Comparison of ENCODE assay signal across 9 mouse cellular contexts in genomic region chr6:113644808-113645207, GRCm38 (mm10). TPM values are rescaled to one million over a fixed set of nuclear protein-coding genes. Genes with fewer than 3 reads are reported as not detected.
DNase-seq lines count a peak whose midpoint lies in the region; ATAC-seq lines count a peak whose summit lies in the region.
"Had no signal": no experiment of that assay in that cellular context is flagged by ENCODE, and none has a peak within 500 bp of the region (broad histone marks: within the 10 kb centered on the region; RNA-seq: fewer than 3 reads in every experiment).

No protein-coding gene starts in this region.

- no peaks in the 10 kb centered on the region for H3K27me3 ChIP-seq in heart, embryonic 15.5 days
- no peaks in the 10 kb centered on the region for H3K27me3 ChIP-seq in midbrain, embryonic 10.5 days (ENCODE audit: low read depth, poor library complexity, severe bottlenecking)
- H3K27me3 ChIP-seq: embryonic facial prominence, embryonic 12.5 days had no signal

- H3K4me3 ChIP-seq in heart, embryonic 15.5 days: no peak overlapping the region
- H3K4me3 ChIP-seq in midbrain, embryonic 10.5 days: no peak overlapping the region
- H3K4me3 ChIP-seq: embryonic facial prominence, embryonic 12.5 days had no signal

- no peak overlapping the region for H3K9ac ChIP-seq in heart, embryonic 15.5 days
- H3K9ac ChIP-seq: embryonic facial prominence, embryonic 12.5 days had no signal

- 63% methylated on average over 8 of the region's 8 CpGs for WGBS in heart, embryonic 15.5 days
- WGBS in midbrain, embryonic 10.5 days: 86% methylated on average over 8 of the region's 8 CpGs

- ATAC-seq in CD4-positive, CD25-positive, alpha-beta regulatory T cell, adult 4 months: peak; percentile 65
- ATAC-seq in heart, embryonic 15.5 days (replicated peaks; ENCODE audit: insufficient number of reproducible peaks, insufficient read depth, low FRiP score, low read depth): no peak; the same call in 1 of the 2 replicates

- H3K4me1 ChIP-seq in heart, embryonic 15.5 days (replicated peaks): no peaks in the 10 kb centered on the region
- H3K4me1 ChIP-seq in midbrain, embryonic 10.5 days: peaks cover 8% of the 10 kb centered on the region; the same call in 1 of the 2 replicates
- H3K4me1 ChIP-seq: embryonic facial prominence, embryonic 12.5 days had no signal

- H3K4me2 ChIP-seq in heart, embryonic 15.5 days: no peak overlapping the region
- H3K4me2 ChIP-seq: embryonic facial prominence, embryonic 12.5 days had no signal

- peak overlapping the region; percentile 51 for H3K27ac ChIP-seq in heart, embryonic 15.5 days
- H3K27ac ChIP-seq in midbrain, embryonic 10.5 days (replicated peaks): no peak overlapping the region
- H3K27ac ChIP-seq: embryonic facial prominence, embryonic 12.5 days had no signal

- H3K36me3 ChIP-seq in heart, embryonic 15.5 days: no peaks in the 10 kb centered on the region
- H3K36me3 ChIP-seq in midbrain, embryonic 10.5 days: no peaks in the 10 kb centered on the region
- H3K36me3 ChIP-seq: embryonic facial prominence, embryonic 12.5 days had no signal

- no peaks in the 10 kb centered on the region for H3K9me3 ChIP-seq in heart, embryonic 15.5 days (replicated peaks)
- H3K9me3 ChIP-seq in midbrain, embryonic 10.5 days (replicated peaks): no peaks in the 10 kb centered on the region
- H3K9me3 ChIP-seq: embryonic facial prominence, embryonic 12.5 days had no signal

- DNase-seq in embryo, embryonic 10.5 days (ENCODE audit: low spot score): peak; percentile 8
- no peak for DNase-seq in embryo, embryonic 10 days (ENCODE audit: low spot score)
- DNase-seq in lung, adult 18-20 months: peak; percentile 77 to 83
- DNase-seq in midbrain, embryonic 10.5 days (ENCODE audit: low spot score): no peak
- no peak for DNase-seq in c-Kit-positive CD71-positive TER-119-positive erythroid progenitor cells, embryonic 14.5 days (ENCODE audit: low spot score)
- no peak for DNase-seq in cerebellum, adult 11-12 months

RNA-seq across cellular contexts. Expression of gene Irak2, which starts 6.5 kb away (rescaled TPM):
- 10 to 100 TPM; 27.3 to 40.1 TPM for polyA plus RNA-seq in CD4-positive, CD25-positive, alpha-beta regulatory T cell, adult 4 months (2017; shearing (Covaris generic))
- 4.7 and 5.6 TPM in 2 replicates for polyA plus RNA-seq in heart, embryonic 15.5 days (2015; fragmentation: Nextera tagmentation; extraction: Ambion mirVana)
- 2.6 and 3.0 TPM in 2 replicates for polyA plus RNA-seq in midbrain, embryonic 10.5 days (2016; fragmentation: Nextera tagmentation; extraction: Ambion mirVana)

RNA-seq across cellular contexts. Expression of gene Vhl, which starts 21.0 kb away (rescaled TPM):
- 10 to 100 TPM; 10.4 to 17.3 TPM for polyA plus RNA-seq in CD4-positive, CD25-positive, alpha-beta regulatory T cell, adult 4 months (2017; shearing (Covaris generic))
- polyA plus RNA-seq in heart, embryonic 15.5 days (2015; fragmentation: Nextera tagmentation; extraction: Ambion mirVana): 25.6 and 31.0 TPM in 2 replicates
- 44.4 and 45.5 TPM in 2 replicates for polyA plus RNA-seq in midbrain, embryonic 10.5 days (2016; fragmentation: Nextera tagmentation; extraction: Ambion mirVana)

RNA-seq across cellular contexts. Expression of gene Brk1, which starts 40.2 kb away (rescaled TPM):
- 100 to 1,000 TPM; 273 to 296 TPM for polyA plus RNA-seq in CD4-positive, CD25-positive, alpha-beta regulatory T cell, adult 4 months (2017; shearing (Covaris generic))
- 159 and 162 TPM in 2 replicates for polyA plus RNA-seq in heart, embryonic 15.5 days (2015; fragmentation: Nextera tagmentation; extraction: Ambion mirVana)
- polyA plus RNA-seq in midbrain, embryonic 10.5 days (2016; fragmentation: Nextera tagmentation; extraction: Ambion mirVana): 210 and 217 TPM in 2 replicates

RNA-seq across cellular contexts. Expression of gene Fancd2os, which starts 44.3 kb away (rescaled TPM):
- not detected for polyA plus RNA-seq in CD4-positive, CD25-positive, alpha-beta regulatory T cell, adult 4 months (2017; shearing (Covaris generic))
- 0.15 TPM in 1 of 2 replicates, not detected in the other for polyA plus RNA-seq in heart, embryonic 15.5 days (2015; fragmentation: Nextera tagmentation; extraction: Ambion mirVana)
- 0.17 and 0.52 TPM in 2 replicates for polyA plus RNA-seq in midbrain, embryonic 10.5 days (2016; fragmentation: Nextera tagmentation; extraction: Ambion mirVana)

RNA-seq across cellular contexts. Expression of gene Tatdn2, which starts 52.0 kb away (rescaled TPM):
- polyA plus RNA-seq in CD4-positive, CD25-positive, alpha-beta regulatory T cell, adult 4 months (2017; shearing (Covaris generic)): 1 to 10 TPM; 3.6 to 10.0 TPM
- polyA plus RNA-seq in heart, embryonic 15.5 days (2015; fragmentation: Nextera tagmentation; extraction: Ambion mirVana): 0.77 and 0.85 TPM in 2 replicates
- polyA plus RNA-seq in midbrain, embryonic 10.5 days (2016; fragmentation: Nextera tagmentation; extraction: Ambion mirVana): 0.54 and 0.76 TPM in 2 replicates

Comparison
In these comparisons a context has a peak if more than half of its experiments do, and no peak if none do; other contexts are left out.
1. DNase-seq: peak in embryo, embryonic 10.5 days (single experiment) and lung, adult 18-20 months (2 of 2); none in embryo, embryonic 10 days (single experiment), midbrain, embryonic 10.5 days (single experiment), c-Kit-positive CD71-positive TER-119-positive erythroid progenitor cells, embryonic 14.5 days (single experiment) and cerebellum, adult 11-12 months (single experiment).